Mouse (Mus musculus) spleen, embryonic (tissue): ENCODE results near the gene Pum2.

Experiments used
- CTCF ChIA-PET: fragments of 350-600 bp; sonication (Branson Sonifier 250); formaldehyde crosslinking; loops from one replicate; lab custom pipeline; 2022; lab: Charles Lee

Gene Pum2

GRCm38 (mm10) chr12:8786984-8787730 is 113.2 kb downstream of the Pum2 start:
- CTCF ChIA-PET = no interaction called here

GRCm38 (mm10) chr12:8788469-8788868 is 114.5 kb downstream of the Pum2 start:
- CTCF ChIA-PET = interaction anchor here (0.8 kb wide), 1 partner anchor 21 kb away, joined by 3 read pairs; no protein-coding TSS in a partner anchor

GRCm38 (mm10) chr12:8790615-8791014 is 116.7 kb downstream of the Pum2 start:
- CTCF ChIA-PET = interaction anchor here (0.7 kb wide), 1 partner anchor 83 kb away, joined by 8 read pairs; no protein-coding TSS in a partner anchor

GRCm38 (mm10) chr12:8793410-8794051 is 119.6 kb downstream of the Pum2 start:
- CTCF ChIA-PET = interaction anchor here (0.6 kb wide), 1 partner anchor 25 kb away, joined by 5 read pairs; no protein-coding TSS in a partner anchor

GRCm38 (mm10) chr12:8797936-8798335 is 124.0 kb downstream of the Pum2 start:
- CTCF ChIA-PET = no interaction called here

GRCm38 (mm10) chr12:8798486-8799020 is 124.6 kb downstream of the Pum2 start:
- CTCF ChIA-PET = no interaction called here
